In genomic region chr2:4563322-4563721, GRCm38 (mm10) we compare ENCODE assay signal across 11 mouse cellular contexts.
DNase-seq lines count a peak whose midpoint lies in the region; ATAC-seq lines count a peak whose summit lies in the region.
"Had no signal": no experiment of that assay in that cellular context is flagged by ENCODE, and none has a peak within 500 bp of the region (broad histone marks: within the 10 kb centered on the region; RNA-seq: fewer than 3 reads in every experiment).

No protein-coding gene starts in this region.

- H3K27ac ChIP-seq in kidney, embryonic 15.5 days: peak overlapping the region; percentile 55
- no peak overlapping the region for H3K27ac ChIP-seq in embryonic facial prominence, embryonic 10.5 days (replicated peaks)
- peak overlapping the region; percentile 25; the same call in 1 of the 2 replicates for H3K27ac ChIP-seq in forebrain, embryonic 13.5 days
- H3K27ac ChIP-seq in liver, embryonic 13.5 days: peak overlapping the region; percentile 99

- H3K9ac ChIP-seq in kidney, embryonic 15.5 days: no peak overlapping the region
- H3K9ac ChIP-seq in forebrain, embryonic 13.5 days: peak overlapping the region; percentile 80; the same call in 1 of the 2 replicates
- peak overlapping the region; percentile 90 for H3K9ac ChIP-seq in liver, embryonic 13.5 days

- no peak for ATAC-seq in kidney, embryonic 15.5 days (replicated peaks; ENCODE audit: low FRiP score)
- no peak for ATAC-seq in forebrain, embryonic 13.5 days
- ATAC-seq in liver, embryonic 13.5 days (ENCODE audit: low read depth): no peak

- H3K4me2 ChIP-seq in kidney, embryonic 15.5 days: peak overlapping the region; percentile 71
- H3K4me2 ChIP-seq in forebrain, embryonic 13.5 days: peak overlapping the region; percentile 77
- H3K4me2 ChIP-seq in liver, embryonic 13.5 days: peak overlapping the region; percentile 92

- peaks cover 71% of the 10 kb centered on the region for H3K4me1 ChIP-seq in kidney, embryonic 15.5 days
- peaks cover 63% of the 10 kb centered on the region for H3K4me1 ChIP-seq in embryonic facial prominence, embryonic 10.5 days
- H3K4me1 ChIP-seq in forebrain, embryonic 13.5 days: peaks cover 60% of the 10 kb centered on the region
- H3K4me1 ChIP-seq in liver, embryonic 13.5 days (replicated peaks): peaks cover 82% of the 10 kb centered on the region

- DNase-seq in kidney, adult 8-10 months: no peak
- no peak for DNase-seq in embryonic facial prominence, embryonic 10.5 days (ENCODE audit: low spot score)
- DNase-seq in liver, embryonic 13.5 days: no peak
- DNase-seq in layer of hippocampus, postnatal 14 days (ENCODE audit: low spot score in 2 of 2): no peak
- no peak for DNase-seq in right cerebral cortex, postnatal 36 days (ENCODE audit: low spot score in 2 of 2)
- DNase-seq: adrenal gland, postnatal 14 days; cerebellum, postnatal 25 days; gastrocnemius, postnatal 36 days; right cerebral cortex, adult 18-20 months had no signal

- peak overlapping the region; percentile 56 for H3K4me3 ChIP-seq in kidney, embryonic 15.5 days (replicated peaks)
- H3K4me3 ChIP-seq in embryonic facial prominence, embryonic 10.5 days: peak overlapping the region; percentile 63; the same call in 1 of the 2 replicates
- H3K4me3 ChIP-seq in forebrain, embryonic 13.5 days: peak overlapping the region; percentile 50
- peak overlapping the region; percentile 73 for H3K4me3 ChIP-seq in liver, embryonic 13.5 days (replicated peaks)

- 50% methylated on average over 1 of the region's 1 CpGs for WGBS in kidney, embryonic 15.5 days
- WGBS in embryonic facial prominence, embryonic 10.5 days: 65% methylated on average over 1 of the region's 1 CpGs
- WGBS in forebrain, embryonic 13.5 days: 59% methylated on average over 1 of the region's 1 CpGs
- 29% methylated on average over 1 of the region's 1 CpGs for WGBS in liver, embryonic 13.5 days (ENCODE audit: insufficient replicate concordance)

- no peaks in the 10 kb centered on the region for H3K9me3 ChIP-seq in kidney, embryonic 15.5 days (replicated peaks)
- H3K9me3 ChIP-seq in embryonic facial prominence, embryonic 10.5 days: no peaks in the 10 kb centered on the region
- no peaks in the 10 kb centered on the region for H3K9me3 ChIP-seq in forebrain, embryonic 13.5 days (replicated peaks)
- H3K9me3 ChIP-seq in liver, embryonic 13.5 days (replicated peaks): no peaks in the 10 kb centered on the region

- H3K27me3 ChIP-seq in kidney, embryonic 15.5 days: no peaks in the 10 kb centered on the region
- no peaks in the 10 kb centered on the region for H3K27me3 ChIP-seq in embryonic facial prominence, embryonic 10.5 days (replicated peaks; ENCODE audit: low read depth, poor library complexity, severe bottlenecking)
- no peaks in the 10 kb centered on the region for H3K27me3 ChIP-seq in forebrain, embryonic 13.5 days
- H3K27me3 ChIP-seq in liver, embryonic 13.5 days: no peaks in the 10 kb centered on the region

- peaks cover 33% of the 10 kb centered on the region for H3K36me3 ChIP-seq in kidney, embryonic 15.5 days
- peaks cover 61% of the 10 kb centered on the region for H3K36me3 ChIP-seq in embryonic facial prominence, embryonic 10.5 days (replicated peaks)
- H3K36me3 ChIP-seq in forebrain, embryonic 13.5 days (ENCODE audit: poor library complexity, severe bottlenecking): peaks cover 29% of the 10 kb centered on the region
- peaks cover 67% of the 10 kb centered on the region for H3K36me3 ChIP-seq in liver, embryonic 13.5 days
